Mouse (Mus musculus) heart, embryonic 16.5 days (tissue): ENCODE results near the gene Cyth2. TPM values are rescaled to one million over a fixed set of nuclear protein-coding genes. Genes with fewer than 3 reads are reported as not detected.
A peak's percentile ranks its signal among the peaks of the same experiment; 100 is the strongest.

Source experiments
- ATAC-seq: fragments of 200-750 bp; cut with Nextera tagmentation; replicated peaks from 2 replicates; pipeline ENCODE4 v1.8.0; 2017; ENCODE audit warnings: moderate number of reproducible peaks; ENCODE audit not compliant: insufficient read depth, low FRiP score; ENCODE audit errors: extremely low read depth
- H3K27ac ChIP-seq: fragments of 300-500 bp; sonication (generic); 2 replicates; pipeline ENCODE4 v1.5.1; 2014; ENCODE audit warnings: mild to moderate bottlenecking, low read length, control low read depth, moderate library complexity
- H3K27me3 ChIP-seq: fragments of 300-500 bp; sonication (generic); 2 replicates; pipeline ENCODE4 v1.6.1; 2014; ENCODE audit warnings: low read length, mixed read lengths; ENCODE audit not compliant: control insufficient read depth, insufficient read depth
- H3K36me3 ChIP-seq: fragments of 300-500 bp; sonication (generic); 2 replicates; pipeline ENCODE4 v1.6.1; 2014; ENCODE audit not compliant: control insufficient read depth, insufficient read depth
- H3K4me1 ChIP-seq: fragments of 300-500 bp; sonication (generic); 2 replicates; pipeline ENCODE4 v1.6.1; 2014; ENCODE audit warnings: low read length, mixed read lengths; ENCODE audit not compliant: control insufficient read depth, insufficient read depth
- H3K4me2 ChIP-seq: fragments of 300-500 bp; sonication (generic); 2 replicates; pipeline ENCODE4 v1.6.1; 2014; ENCODE audit warnings: low read depth, mild to moderate bottlenecking, control low read depth, low read length
- H3K4me3 ChIP-seq: fragments of 300-500 bp; sonication (generic); 2 replicates; pipeline ENCODE4 v1.5.1; 2014; ENCODE audit warnings: mild to moderate bottlenecking, control low read depth, low read length
- H3K9ac ChIP-seq: fragments of 300-500 bp; sonication (generic); 2 replicates; pipeline ENCODE4 v1.6.1; 2014; ENCODE audit warnings: low read length, control low read depth
- H3K9me3 ChIP-seq: fragments of 300-500 bp; sonication (generic); replicated peaks from 2 replicates; pipeline ENCODE4 v1.6.1; 2016; ENCODE audit warnings: low read length; ENCODE audit not compliant: control insufficient read depth
- WGBS: fragments of 180-500 bp; shearing (Covaris S2); extraction: QIAGEN DNeasy Blood & Tissue Kit; methylation state at CpG from one replicate; pipeline ENCODE4 v1.1.7; 2014; 5-methylcytosine and 5-hydroxymethylcytosine counted together
- polyA plus RNA-seq: library from polyadenylated mRNA; unstranded; fragments of >200 nt; fragmentation: Nextera tagmentation; extraction: Ambion mirVana; gene quantifications from 2 replicates; pipeline ENCODE4 v1.2.1, GENCODE M21; 2015

Gene Cyth2
- polyA plus RNA-seq, 1 experiment from 2014 or later = 90.8 TPM

DNA sequence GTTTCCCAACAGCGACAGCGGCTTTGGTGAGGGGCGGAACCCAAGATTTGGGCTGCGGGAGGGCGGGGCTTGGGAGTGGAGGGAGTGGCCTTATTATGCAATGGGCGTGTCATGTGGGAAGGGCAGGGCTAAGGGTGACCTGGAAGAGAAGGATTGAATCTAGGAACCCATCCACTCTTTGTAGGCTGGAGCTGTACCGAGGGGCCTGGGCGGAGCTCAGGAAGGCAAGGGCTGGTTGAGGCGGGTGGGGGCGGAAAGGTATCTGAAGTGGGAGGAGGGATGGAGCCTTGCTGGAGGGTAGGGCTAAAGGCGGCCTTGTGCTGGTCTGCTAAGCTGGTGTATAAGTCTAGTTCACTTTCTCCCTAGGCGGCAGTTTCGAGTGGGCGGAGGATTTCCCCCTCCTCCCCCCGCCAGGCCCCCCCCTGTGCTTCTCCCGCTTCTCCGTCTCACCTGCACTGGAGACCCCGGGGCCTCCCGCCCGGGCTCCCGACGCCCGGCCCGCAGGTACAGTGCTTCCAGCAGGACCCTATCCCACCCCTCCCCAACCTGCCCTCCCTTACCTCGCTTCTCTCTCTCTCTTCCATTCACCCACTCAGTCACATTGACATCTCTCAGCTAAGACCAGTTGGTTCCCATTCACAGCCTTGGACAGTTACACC is 13.7 kb downstream of the Cyth2 start:
- Histone ChIP-seq H3K27ac (no peak overlapping the region), H3K27me3 (peaks cover 36% of the 10 kb centered on the region), H3K9ac (no peak overlapping the region; the same call in 1 of the 2 replicates), H3K4me3 (peak overlapping the region; percentile 35), H3K4me1 (peaks cover 12% of the 10 kb centered on the region), H3K36me3 (no peaks in the 10 kb centered on the region), H3K9me3 (no peaks in the 10 kb centered on the region), H3K4me2 (peak overlapping the region; percentile 58)
- ATAC-seq = peak; percentile 42; the same call in 1 of the 2 replicates
- WGBS = 9% methylated on average over 19 of the region's 25 CpGs

DNA sequence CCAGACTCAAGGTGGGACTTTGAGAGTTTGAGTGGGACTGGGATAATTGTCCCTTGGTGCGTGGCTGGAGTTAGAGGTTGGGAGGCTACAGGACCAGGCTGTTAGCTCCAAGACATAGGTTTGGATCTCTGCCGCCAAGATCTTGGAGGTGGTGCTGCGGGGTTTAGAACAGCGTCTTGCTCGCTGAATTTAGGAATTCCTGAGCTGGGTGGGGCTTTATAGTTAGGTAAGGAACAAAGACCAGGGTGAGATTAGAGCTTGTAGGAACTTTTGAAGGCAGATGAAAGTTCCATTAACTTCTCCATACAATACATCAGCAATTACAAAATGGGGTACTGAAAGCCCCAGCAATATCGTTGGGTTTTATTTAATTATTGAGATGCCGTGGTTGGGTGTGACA is 14.4 kb downstream of the Cyth2 start:
- Histone ChIP-seq H3K36me3 (no peaks in the 10 kb centered on the region), H3K4me3 (no peak overlapping the region), H3K9me3 (no peaks in the 10 kb centered on the region), H3K9ac (no peak overlapping the region), H3K4me1 (peaks cover 12% of the 10 kb centered on the region), H3K4me2 (peak overlapping the region; percentile 58), H3K27ac (no peak overlapping the region), H3K27me3 (peaks cover 41% of the 10 kb centered on the region)
- no peak for ATAC-seq
- WGBS = 34% methylated on average over 7 of the region's 7 CpGs

DNA sequence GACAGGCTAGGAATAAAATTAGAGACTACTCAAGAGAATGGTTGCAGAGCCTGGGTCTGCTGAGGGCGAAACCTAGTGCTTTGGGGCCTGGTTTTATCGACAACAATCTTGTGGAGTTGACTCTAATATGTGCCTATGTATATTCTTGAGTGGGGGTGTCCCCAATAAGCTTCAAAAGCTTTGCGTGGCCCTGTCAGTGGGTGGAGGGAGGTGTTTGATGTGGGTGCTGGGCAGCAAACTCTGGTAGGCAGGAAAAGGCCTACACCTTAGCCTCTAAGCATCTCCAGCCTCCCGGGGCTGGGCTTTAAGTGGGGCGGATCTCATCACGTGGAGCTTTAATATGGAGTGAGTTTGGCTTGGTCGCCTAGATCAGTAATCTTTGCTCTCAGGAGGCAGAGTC is 15.4 kb downstream of the Cyth2 start:
- ATAC-seq = no peak
- Histone ChIP-seq H3K4me1 (peaks cover 12% of the 10 kb centered on the region), H3K27ac (no peak overlapping the region), H3K4me2 (no peak overlapping the region), H3K27me3 (peaks cover 49% of the 10 kb centered on the region), H3K9me3 (no peaks in the 10 kb centered on the region), H3K9ac (no peak overlapping the region), H3K4me3 (no peak overlapping the region), H3K36me3 (no peaks in the 10 kb centered on the region)
- 53% methylated on average over 7 of the region's 7 CpGs for WGBS

DNA sequence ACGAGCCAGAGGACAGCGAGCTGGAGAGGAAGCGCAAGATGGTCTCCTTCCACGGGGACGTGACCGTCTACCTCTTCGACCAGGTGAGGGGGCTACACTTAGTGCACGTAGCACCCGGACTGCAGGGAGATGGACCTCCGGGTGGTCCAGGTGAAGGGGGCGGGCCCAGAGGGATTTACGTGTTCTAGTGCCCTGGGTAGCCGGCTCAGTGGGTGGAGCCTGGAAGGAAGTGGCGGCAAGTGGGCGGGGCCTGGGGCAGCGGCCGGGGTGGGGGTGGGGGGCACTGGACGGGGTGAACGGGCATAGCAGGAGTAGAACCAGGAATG is 15.9 kb downstream of the Cyth2 start:
- Histone ChIP-seq H3K27me3 (peaks cover 53% of the 10 kb centered on the region), H3K9ac (peak overlapping the region; percentile 47)
- no peak for ATAC-seq

DNA sequence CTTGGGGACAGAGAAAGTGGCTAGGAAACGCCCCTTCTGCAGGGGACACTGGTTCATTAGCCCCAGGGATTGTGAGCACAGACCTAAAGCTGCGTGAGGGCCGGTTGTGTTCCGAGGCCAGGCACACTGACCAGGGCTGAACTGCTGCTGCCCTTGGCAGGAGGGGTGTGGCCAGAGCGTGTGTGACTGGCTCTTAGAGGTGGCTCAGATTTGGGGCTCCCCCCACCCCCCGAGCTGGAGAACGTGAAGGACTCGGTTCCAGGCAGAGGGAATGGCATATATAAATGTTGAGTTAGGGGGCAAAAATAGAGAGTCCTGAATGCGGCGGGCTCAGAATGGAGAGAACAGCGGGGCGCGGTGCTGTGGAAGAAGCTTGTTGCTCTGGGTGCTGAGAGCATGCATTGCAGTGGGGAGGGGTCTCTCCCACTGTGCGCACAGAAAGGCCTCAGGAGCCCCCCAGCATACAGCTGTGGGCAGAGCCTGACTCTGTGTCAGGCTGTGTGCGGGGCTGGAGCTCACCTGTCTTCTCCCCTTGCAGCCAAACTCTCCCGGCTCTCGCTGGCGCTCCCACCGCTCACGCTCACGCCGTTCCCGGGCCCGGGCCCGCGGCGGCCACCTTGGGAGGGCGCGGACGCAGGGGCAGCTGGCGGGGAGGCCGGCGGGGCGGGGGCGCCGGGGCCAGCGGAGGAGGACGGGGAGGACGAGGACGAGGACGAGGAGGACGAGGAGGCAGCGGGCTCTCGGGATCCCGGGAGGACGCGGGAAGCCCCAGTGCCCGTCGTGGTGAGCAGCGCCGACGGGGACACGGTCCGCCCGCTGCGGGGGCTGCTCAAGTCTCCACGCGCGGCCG is 16.5 kb downstream of the Cyth2 start:
- ATAC-seq = no peak
- 2% methylated on average over 59 of the region's 60 CpGs for WGBS
- Histone ChIP-seq H3K4me1 (peaks cover 12% of the 10 kb centered on the region), H3K36me3 (no peaks in the 10 kb centered on the region), H3K9me3 (no peaks in the 10 kb centered on the region), H3K4me2 (peak overlapping the region; percentile 69), H3K4me3 (peak overlapping the region; percentile 50), H3K27me3 (peaks cover 59% of the 10 kb centered on the region), H3K9ac (peak overlapping the region; percentile 47), H3K27ac (no peak overlapping the region)

More for the DNA sequence above, 15.9 kb downstream of the Cyth2 start:
- H3K9me3 ChIP-seq = no peaks in the 10 kb centered on the region
- no peaks in the 10 kb centered on the region for H3K36me3 ChIP-seq
- peak overlapping the region; percentile 69 for H3K4me2 ChIP-seq
- H3K4me3 ChIP-seq = peak overlapping the region; percentile 50
- no peak overlapping the region for H3K27ac ChIP-seq
- H3K4me1 ChIP-seq = peaks cover 12% of the 10 kb centered on the region
- under 1% methylated on average over 19 of the region's 19 CpGs for WGBS

DNA sequence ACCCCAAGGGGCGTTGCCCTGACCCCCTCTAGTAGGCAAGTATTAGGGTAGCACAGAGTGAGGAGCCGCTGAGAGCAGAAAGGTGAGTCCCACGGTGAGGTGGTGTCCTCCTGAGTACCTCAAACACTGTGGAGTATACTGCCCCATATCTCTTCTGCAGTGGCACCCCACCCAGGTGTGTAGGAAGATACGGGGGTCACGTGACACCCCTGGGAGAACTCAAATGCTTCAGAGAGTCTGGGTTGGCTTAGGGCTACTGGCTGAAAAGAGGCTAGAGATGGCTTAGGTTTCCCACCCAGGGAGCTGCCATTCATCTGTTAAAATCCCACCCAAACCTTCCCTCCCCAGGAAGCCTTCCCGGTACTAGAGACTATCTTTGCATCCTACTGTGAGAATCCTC is 17.4 kb downstream of the Cyth2 start:
- Histone ChIP-seq H3K9me3 (no peaks in the 10 kb centered on the region), H3K4me1 (peaks cover 12% of the 10 kb centered on the region), H3K9ac (no peak overlapping the region), H3K27me3 (peaks cover 61% of the 10 kb centered on the region), H3K4me3 (no peak overlapping the region), H3K4me2 (no peak overlapping the region), H3K36me3 (no peaks in the 10 kb centered on the region), H3K27ac (no peak overlapping the region)
- WGBS = 46% methylated on average over 6 of the region's 6 CpGs
- ATAC-seq = no peak

DNA sequence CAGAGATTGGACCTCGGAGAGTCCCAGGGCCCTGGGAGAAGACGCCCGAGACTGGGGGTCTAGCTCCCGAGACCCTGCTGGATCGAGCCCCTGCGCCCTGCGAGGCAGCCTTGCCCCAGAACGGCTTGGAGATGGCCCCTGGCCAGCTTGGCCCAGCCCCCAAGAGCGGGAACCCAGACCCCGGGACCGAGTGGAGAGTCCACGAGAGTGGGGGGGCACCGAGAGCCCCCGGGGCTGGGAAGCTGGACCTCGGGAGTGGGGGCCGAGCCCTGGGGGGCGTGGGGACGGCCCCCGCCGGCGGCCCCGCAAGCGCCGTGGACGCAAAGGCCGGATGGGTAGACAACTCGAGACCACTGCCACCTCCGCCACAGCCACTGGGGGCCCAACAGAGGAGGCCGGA is 19.4 kb downstream of the Cyth2 start:
- Histone ChIP-seq H3K4me1 (peaks cover 6% of the 10 kb centered on the region), H3K4me3 (no peak overlapping the region), H3K36me3 (no peaks in the 10 kb centered on the region), H3K27me3 (peaks cover 56% of the 10 kb centered on the region), H3K9ac (no peak overlapping the region), H3K27ac (no peak overlapping the region), H3K9me3 (no peaks in the 10 kb centered on the region), H3K4me2 (no peak overlapping the region)
- 86% methylated on average over 29 of the region's 29 CpGs for WGBS
- no peak for ATAC-seq

DNA sequence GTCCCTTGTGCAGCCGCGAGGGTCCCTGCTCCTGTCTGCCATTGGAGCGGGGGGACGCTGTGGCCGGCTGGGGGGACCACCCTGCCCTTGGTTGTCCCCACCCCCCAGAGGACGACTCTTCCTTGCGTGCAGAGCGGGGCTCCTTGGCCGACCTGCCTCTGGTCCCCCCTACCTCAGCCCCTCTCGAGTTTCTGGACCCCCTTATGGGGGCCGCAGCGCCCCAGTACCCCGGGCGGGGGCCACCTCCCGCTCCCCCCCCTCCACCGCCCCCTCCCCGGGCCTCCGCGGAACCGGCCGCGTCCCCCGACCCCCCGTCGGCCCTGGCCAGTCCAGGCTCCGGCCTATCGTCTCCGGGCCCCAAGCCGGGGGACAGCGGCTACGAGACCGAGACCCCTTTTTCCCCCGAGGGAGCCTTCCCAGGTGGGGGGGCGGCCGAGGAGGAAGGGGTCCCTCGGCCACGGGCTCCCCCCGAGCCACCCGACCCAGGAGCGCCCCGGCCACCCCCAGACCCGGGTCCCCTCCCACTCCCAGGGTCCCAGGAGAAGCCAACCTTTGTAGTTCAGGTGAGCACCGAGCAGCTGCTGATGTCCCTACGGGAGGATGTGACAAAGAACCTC is 20.3 kb downstream of the Cyth2 start:
- no peak overlapping the region for H3K27ac ChIP-seq
- no peak for ATAC-seq
- peaks cover 48% of the 10 kb centered on the region for H3K27me3 ChIP-seq
- no peak overlapping the region for H3K4me3 ChIP-seq
- H3K9me3 ChIP-seq = no peaks in the 10 kb centered on the region
- WGBS = 73% methylated on average over 42 of the region's 44 CpGs
- no peak overlapping the region for H3K4me2 ChIP-seq
- H3K36me3 ChIP-seq = no peaks in the 10 kb centered on the region
- H3K4me1 ChIP-seq = peaks cover 6% of the 10 kb centered on the region
- no peak overlapping the region for H3K9ac ChIP-seq

DNA sequence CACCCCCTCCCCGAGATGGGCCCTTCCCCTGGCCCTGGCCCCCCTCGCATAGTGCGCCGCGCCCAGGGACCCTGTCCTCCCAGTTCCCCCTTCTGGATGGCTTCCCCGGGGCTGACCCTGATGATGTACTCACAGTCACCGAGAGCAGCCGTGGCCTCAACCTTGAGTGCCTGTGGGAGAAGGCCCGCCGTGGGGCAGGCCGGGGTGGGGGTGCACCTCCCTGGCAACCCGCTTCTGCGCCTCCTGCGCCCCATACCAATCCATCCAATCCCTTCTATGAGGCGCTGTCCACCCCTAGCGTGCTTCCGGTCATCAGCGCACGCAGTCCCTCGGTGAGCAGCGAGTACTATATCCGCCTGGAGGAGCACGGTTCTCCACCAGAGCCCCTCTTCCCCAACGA is 21.1 kb downstream of the Cyth2 start:
- H3K36me3 ChIP-seq = no peaks in the 10 kb centered on the region
- 65% methylated on average over 24 of the region's 24 CpGs for WGBS
- no peaks in the 10 kb centered on the region for H3K9me3 ChIP-seq
- ATAC-seq = no peak
- no peak overlapping the region for H3K27ac ChIP-seq
- H3K4me1 ChIP-seq = peaks cover 6% of the 10 kb centered on the region
- H3K9ac ChIP-seq = no peak overlapping the region
- peaks cover 40% of the 10 kb centered on the region for H3K27me3 ChIP-seq
- H3K4me3 ChIP-seq = no peak overlapping the region
- no peak overlapping the region for H3K4me2 ChIP-seq
